Mouse (Mus musculus): ENCODE data around the gene Cntnap2.

Gene Cntnap2

GRCm38 (mm10) chr6:47292437-47292836 is 2233.3 kb downstream of the Cntnap2 start:
- in situ Hi-C loops (cut with MboI, MseI): no loop called here

DNA sequence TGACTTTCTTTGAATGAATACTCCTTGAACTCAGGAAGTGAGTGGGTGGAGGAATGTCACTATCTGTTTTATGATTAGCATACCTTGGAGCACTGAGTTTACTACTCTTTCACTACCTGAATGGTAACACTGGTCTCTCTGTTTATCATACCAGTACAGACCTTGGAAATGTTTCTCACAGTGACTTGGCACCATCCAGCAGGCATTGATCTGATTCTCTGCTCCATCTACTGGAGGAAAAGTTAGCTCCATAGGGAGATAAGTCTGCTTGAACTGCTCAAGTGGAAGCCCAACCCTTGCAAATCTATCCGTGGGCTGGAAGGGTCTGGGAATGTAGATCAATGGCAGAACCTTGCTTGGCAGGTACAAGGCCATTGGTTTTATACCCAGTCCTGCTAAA is 2235.3 kb downstream of the Cntnap2 start:
- in situ Hi-C loops (cut with MboI, MseI): no loop called here

GRCm38 (mm10) chr6:47304848-47305490 is 2245.8 kb downstream of the Cntnap2 start:
- in situ Hi-C loops (cut with MboI, MseI): loop anchor here (25.0 kb wide), 1 partner anchor 457 kb away; no protein-coding TSS in a partner anchor

DNA sequence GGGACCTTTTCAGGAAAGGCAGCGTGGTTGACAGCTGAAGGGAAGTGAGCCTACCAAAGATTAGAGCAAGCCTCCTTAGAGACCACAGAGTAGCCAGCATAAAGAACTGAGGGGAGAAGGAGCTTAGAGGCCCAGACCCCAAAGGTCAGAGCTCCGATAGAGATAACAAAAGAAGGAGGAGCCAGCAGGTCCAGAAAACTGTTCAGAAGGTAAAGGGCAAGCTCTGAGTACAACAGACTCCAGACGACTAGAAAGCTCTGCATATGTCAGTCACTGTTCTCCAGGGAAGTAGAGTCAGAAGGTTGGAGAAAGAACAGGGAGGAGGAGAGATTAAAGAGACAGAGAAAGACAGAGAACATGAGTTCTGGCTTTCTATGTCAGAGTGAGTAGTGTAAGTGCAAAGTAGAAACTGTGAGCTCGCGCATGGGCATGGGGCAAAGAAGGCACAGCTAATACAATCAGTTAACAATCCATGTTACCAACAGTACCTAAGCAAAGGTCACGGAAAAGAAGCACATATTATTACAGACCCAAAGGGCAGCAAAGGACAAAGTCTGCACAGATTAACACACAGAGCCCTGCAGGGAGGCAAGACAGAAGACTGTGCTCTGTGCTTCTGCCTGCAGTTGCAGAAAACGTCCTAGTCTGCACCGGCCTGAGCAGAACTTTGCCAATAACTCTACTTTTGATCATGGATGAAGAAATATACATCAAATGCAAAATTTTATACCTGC is 2247.1 kb downstream of the Cntnap2 start:
- in situ Hi-C loops (cut with MboI, MseI): loop anchor here (25.0 kb wide), 1 partner anchor 456 kb away; no protein-coding TSS in a partner anchor

GRCm38 (mm10) chr6:47306954-47307353 is 2247.8 kb downstream of the Cntnap2 start:
- in situ Hi-C loops (cut with MboI, MseI): loop anchor here (25.0 kb wide), 1 partner anchor 455 kb away; no protein-coding TSS in a partner anchor

- in situ Hi-C loops (cut with MboI, MseI): loop anchor here (5.0 to 25.0 kb wide), 3 partner anchors 90 to 448 kb away; no protein-coding TSS in a partner anchor
Measured at GRCm38 (mm10) chr6:47314507-47315334, 2255.6 kb downstream of the Cntnap2 start.

GRCm38 (mm10) chr6:47315454-47315853 is 2256.3 kb downstream of the Cntnap2 start:
- in situ Hi-C loops (cut with MboI, MseI): loop anchor here (10.0 to 25.0 kb wide), 2 partner anchors 89 to 447 kb away; no protein-coding TSS in a partner anchor

GRCm38 (mm10) chr6:47317253-47317652 is 2258.1 kb downstream of the Cntnap2 start:
- in situ Hi-C loops (cut with MboI, MseI): loop anchor here (10.0 to 25.0 kb wide), 2 partner anchors 88 to 445 kb away; no protein-coding TSS in a partner anchor

- in situ Hi-C loops (cut with MboI, MseI): loop anchor here (10.0 to 25.0 kb wide), 2 partner anchors 86 to 444 kb away; no protein-coding TSS in a partner anchor
Measured at GRCm38 (mm10) chr6:47318705-47319104, 2259.5 kb downstream of the Cntnap2 start.

GRCm38 (mm10) chr6:47319309-47319983 is 2260.3 kb downstream of the Cntnap2 start:
- in situ Hi-C loops (cut with MboI, MseI): loop anchor here (10.0 to 25.0 kb wide), 2 partner anchors 85 to 443 kb away; no protein-coding TSS in a partner anchor

DNA sequence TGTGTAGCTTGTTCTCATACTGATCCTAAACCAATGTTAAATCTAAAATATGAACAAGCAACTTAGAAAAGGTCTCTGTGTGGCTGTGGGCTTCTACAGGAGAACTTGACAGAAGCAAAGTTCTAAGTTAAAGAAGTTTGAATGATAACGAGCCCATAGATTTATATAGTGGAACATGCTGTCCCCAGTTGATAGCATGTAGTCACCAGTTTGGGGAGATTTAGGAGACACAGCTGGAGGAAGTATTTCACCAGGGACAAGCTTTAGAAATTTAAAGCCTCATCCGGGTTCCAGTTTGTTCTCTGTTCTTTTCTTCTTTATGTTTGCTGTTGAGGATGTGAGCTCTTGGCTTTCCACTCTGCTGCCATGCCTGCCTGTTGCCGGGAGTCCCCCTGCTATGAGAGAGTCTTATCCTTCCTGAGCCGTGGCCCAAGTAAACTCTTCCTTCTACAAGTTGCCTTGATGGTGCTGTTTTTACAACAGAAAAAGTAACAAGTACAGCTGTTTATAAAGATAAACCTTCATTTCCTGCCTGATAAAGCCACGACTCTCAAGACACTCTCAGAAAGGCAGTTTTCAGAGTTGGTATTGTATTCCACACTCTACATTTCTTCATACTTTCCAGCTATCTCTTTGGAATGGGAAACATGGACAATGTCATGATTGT is 2264.1 kb downstream of the Cntnap2 start:
- in situ Hi-C loops (cut with MboI, MseI): loop anchor here (25.0 kb wide), 1 partner anchor 439 kb away; no protein-coding TSS in a partner anchor

DNA sequence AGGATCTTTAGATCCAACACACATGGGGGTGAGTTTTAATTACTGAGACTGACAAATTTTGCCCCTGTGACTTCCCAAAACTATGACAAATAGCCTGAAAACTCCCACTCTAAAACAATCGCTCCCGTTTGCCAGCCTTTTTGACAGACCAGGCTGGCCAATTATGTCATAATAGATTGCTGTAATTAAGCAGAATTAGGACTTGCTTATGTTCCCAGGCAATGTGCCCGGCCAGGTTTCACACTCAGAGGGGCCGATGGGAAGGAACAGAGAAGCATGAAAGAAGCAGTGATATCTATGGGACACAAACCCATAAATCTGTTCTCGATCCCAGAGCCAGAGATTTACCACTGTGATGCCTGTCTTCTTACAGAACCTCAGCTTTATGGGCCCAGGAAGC is 2264.7 kb downstream of the Cntnap2 start:
- in situ Hi-C loops (cut with MboI, MseI): loop anchor here (25.0 kb wide), 1 partner anchor 438 kb away; no protein-coding TSS in a partner anchor

DNA sequence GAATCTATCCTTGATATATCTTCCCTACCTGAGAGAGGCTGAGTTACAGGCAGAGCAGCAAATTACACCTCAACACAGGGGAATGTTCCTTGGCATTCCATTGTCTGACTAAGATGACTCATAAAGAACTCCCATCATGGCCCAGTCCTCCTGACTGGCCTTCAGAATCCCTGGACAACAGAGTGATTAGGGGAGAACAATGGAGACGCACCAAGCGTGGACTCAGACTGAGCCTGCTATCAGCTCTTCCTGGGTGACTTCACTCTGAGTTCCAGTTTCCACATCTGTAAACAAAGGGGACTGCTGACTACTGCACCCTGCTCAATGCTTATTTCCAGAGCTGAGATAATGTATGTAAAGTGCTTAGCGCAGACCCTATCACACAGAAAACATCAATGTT is 2269.1 kb downstream of the Cntnap2 start:
- in situ Hi-C loops (cut with MboI, MseI): no loop called here

DNA sequence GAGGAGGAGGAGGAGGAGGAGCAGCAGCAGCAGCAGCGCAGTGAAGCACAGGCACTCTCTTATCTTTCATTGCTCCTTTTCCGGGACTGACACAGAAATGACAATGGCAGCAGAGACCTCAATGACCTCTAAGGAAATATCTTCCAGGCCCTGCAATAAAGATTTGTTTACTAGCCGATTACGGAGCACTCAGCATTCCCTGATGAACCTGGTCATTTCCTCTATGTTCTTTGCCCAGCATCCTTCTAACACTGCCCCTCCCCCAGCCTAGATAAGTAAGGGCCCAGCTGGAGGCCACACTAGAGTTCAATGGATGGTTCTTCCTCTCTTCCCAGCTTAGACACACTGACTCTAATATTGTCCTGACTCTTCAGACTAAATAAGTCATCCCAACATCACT is 2270.1 kb downstream of the Cntnap2 start:
- in situ Hi-C loops (cut with MboI, MseI): no loop called here

GRCm38 (mm10) chr6:47333016-47333415 is 2273.9 kb downstream of the Cntnap2 start:
- in situ Hi-C loops (cut with MboI, MseI): loop anchor here (5.0 kb wide), 1 partner anchor 66 kb away; no protein-coding TSS in a partner anchor

DNA sequence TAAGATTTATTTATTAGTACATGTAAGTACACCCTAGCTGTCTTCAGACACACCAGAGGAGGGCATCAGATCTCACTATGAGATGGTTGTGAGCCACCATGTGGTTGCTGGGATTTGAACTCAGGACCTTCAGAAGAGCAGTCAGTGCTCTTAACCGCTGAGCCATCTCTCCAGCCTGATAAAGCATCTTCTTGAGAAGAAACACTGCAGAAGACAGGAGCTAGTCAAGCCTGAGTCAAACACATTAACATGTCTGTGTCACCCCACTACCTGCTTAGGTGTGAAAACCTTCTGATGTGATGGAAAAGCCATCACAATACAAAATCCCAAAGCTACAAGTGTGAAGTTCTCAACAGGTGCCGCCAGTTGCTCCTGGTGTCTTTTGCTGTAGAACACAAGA is 2275.2 kb downstream of the Cntnap2 start:
- in situ Hi-C loops (cut with MboI, MseI): loop anchor here (5.0 kb wide), 1 partner anchor 67 kb away; no protein-coding TSS in a partner anchor

DNA sequence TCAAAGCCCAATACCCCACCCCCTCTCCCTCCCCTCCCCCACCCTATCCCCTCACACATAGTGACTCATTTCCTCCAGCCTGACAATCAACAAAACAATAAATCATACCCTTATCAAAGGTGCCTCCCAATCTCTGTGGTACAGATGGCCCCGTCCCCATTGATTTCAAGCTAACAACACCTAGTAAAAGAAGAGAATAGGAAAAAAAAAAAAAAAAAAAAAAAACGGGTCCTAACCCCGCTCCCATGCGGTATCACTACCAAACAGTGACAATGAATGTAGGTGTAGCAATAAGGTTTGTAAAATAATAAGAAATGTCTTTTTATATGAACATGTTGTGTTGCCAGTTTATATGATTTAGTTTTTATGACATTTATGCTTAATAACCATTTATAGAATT is 2278.1 kb downstream of the Cntnap2 start:
- in situ Hi-C loops (cut with MboI, MseI): no loop called here

DNA sequence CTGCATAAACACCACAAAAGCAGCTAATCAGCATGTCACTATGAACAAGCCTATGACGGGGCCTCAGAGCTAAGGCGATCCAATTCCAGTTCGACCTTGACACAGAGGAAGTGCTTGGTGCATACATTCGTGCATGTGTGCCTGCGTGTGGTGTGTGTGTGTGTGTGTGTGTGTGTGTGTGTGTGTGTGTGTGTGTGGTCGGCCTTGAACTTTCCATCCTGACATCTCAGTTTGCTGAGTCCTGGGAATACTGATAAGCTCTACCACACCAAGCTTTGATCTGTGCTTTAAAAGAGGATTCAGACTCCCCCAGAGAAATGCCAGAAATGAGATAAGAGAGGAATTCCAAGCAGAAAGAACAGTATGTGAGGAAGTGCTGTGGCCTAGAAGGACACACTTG is 2279.0 kb downstream of the Cntnap2 start:
- in situ Hi-C loops (cut with MboI, MseI): no loop called here

DNA sequence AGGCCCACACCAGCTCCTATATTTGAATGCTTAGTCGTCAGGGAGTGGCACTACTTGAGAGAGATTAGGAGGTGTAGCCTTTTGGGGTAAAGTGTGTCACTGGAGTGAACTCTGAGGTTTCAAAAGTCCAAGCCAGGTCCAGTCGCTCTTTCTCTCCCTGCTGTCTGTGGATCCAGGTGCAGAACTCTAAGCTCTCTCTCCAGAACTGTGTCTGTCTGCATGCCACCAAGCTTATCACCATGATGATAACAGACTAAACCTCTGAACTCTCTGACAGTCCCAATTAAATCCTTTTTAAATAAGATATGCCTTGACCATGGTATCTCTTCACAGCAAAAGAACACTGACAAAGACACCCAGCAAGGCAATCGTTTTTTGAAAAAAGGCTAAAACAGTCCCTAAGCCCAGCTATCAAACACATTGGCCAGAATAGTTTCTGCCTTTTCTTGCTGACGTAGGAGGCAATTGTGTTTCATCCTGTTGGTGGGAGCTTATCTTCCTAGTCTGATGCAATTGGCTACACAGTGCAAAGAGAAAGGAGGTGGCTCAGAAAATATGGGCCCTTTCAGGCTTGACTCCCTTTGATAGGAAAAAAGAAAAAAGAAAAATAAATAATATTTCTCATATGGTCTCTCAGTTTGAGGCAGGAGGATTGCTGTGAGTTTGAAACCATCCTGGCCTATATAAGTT is 2281.8 kb downstream of the Cntnap2 start:
- in situ Hi-C loops (cut with MboI, MseI): no loop called here

GRCm38 (mm10) chr6:47341503-47341884 is 2282.3 kb downstream of the Cntnap2 start:
- in situ Hi-C loops (cut with MboI, MseI): no loop called here

Data from regulatory T cell (primary cell).